Mouse (Mus musculus) splenic B cell, adult 2 months (primary cell): ENCODE measurements around the gene Atpif1.
"Not testable (repeated sequence)": the region's sequence is repeated elsewhere in the genome, so short reads cannot be mapped to it uniquely, and the experiment has no call there.

Source experiments
- DNase-seq: peaks from one replicate; pipeline ENCODE4 v3.0.0-alpha.2; 2011; ENCODE audit warnings: low read depth, low spot score
- H3K27me3 ChIP-seq: 2 replicates; pipeline ENCODE4 v1.6.1; 2012; ENCODE audit warnings: mild to moderate bottlenecking, low read length, moderate library complexity, mixed read lengths; ENCODE audit not compliant: control insufficient read depth, poor library complexity, insufficient read depth, severe bottlenecking
- H3K36me3 ChIP-seq: 2 replicates; pipeline ENCODE4 v1.6.1; 2012; ENCODE audit warnings: mild to moderate bottlenecking, low read length, moderate library complexity, mixed read lengths; ENCODE audit not compliant: control insufficient read depth, poor library complexity, insufficient read depth, severe bottlenecking

The Atpif1 gene

DNA sequence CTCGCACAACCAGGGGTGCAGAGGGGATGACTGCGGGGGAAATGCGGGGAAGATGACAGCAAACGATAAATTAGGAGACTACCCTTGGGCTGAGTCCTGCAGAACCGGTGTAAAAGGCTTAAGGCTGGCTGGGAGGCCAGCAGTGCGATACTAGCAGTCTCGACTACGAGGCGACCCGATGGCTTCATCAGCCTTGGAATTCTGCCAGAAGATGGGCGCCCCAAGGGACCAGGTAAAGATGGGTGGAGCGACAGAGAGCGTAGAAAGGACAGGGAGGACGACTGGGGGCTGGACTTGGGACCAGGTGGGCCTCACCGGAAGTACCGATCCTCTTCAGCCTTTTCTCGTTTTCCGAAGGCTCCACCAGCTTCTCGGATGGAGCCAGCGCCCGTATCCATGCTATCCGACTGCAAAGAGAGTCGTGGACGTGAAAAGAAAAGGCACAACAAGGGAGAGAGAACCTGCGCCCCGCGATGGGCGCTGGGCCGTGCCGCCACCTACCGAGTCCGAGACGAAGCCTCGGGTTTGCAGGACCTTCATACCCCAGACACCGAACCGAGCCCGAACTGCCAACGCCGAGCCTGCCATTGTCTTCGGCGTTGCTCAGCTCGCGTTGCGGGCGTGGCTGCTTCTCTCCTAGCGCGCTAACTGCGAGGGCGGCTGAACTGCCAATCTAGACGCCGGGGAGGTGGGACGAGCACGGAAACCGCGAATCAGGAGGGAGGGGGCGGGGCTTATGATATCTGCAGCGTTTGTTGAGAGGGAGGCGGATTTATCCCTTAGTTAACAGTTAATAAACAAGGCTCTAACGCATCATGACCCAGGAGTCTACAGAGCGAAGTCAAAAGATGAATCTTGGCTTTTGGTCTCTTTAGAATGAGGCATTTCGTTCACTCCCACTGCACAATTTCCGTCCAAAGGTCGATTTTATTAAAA is at the start of gene Atpif1:
Gene Atpif1 (minus strand): TSS at position 679 of the 936 bp plus-strand sequence.
- Histone ChIP-seq H3K27me3 (no peaks in the 10 kb centered on the region), H3K36me3 (no peaks in the 10 kb centered on the region)
- peak; percentile 94 for DNase-seq

- no peak for DNase-seq
- H3K27me3 ChIP-seq: no peaks in the 10 kb centered on the region
- no peaks in the 10 kb centered on the region for H3K36me3 ChIP-seq
Observed at GRCm38 (mm10) chr4:132574809-132575347, 41.4 kb upstream of the Atpif1 start.

DNA sequence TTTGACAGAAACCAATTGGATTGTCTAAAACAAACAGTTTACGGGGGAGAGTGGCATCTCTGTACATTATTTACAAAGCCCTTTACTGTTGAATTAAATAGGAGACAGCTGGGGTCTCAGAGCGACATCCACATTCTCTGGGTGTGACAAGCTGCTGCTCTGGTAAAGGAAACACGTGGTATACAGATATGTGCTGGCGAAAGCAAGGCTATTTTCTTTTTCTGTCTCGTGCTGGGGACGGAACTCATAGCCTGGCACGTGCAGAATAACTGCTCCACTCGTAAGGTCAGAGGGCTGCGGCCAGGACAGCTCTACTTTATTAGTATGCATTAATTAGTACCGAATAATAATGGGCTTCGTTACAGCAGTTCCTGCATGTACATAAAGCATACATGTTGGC is 39.9 kb upstream of the Atpif1 start:
- no peaks in the 10 kb centered on the region for H3K27me3 ChIP-seq
- no peaks in the 10 kb centered on the region for H3K36me3 ChIP-seq
- DNase-seq: peak; percentile 66

DNA sequence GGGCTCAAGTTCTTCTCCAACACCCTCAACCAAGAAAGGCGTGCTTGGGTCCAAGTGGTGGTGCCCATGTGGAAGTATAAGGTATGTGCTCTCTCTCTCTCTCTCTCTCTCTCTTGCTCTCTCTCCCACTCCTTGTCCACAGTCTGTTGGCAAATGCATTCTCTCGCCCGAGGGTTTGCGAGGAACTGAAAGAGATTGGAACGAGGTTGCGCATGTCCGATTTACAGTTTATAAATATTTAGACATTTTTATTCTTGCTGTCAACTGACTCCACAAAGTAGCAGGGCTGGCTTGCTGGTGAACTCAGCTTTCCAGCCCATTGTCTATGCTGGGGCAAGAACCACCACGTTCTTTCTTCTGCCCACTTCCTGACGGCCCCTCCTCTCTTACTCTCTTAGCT is 37.7 kb upstream of the Atpif1 start:
- no peaks in the 10 kb centered on the region for H3K27me3 ChIP-seq
- DNase-seq: no peak

DNA sequence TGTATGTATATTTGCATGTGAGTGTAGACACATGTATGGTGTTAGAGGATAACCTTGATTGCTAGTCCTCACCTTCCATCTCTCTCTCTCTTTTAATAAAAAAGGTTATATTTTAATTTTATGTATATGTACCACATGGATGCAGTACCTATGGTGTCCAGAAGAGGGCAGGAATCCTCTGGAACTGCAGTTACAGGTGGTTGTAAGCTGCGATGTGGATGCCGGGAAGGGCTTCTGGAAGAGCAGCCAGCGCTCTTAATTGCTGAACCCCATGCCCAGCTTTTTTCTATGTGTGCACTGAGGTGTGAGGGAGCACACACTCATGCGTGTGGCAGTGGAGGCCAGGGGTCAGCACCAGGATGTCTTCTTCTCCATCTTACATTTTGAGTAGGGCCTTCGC is 35.7 kb upstream of the Atpif1 start:
- H3K36me3 ChIP-seq: no peaks in the 10 kb centered on the region
- H3K27me3 ChIP-seq: no peaks in the 10 kb centered on the region
- peak; percentile 47 for DNase-seq

More for the DNA sequence above, 37.7 kb upstream of the Atpif1 start:
- no peaks in the 10 kb centered on the region for H3K36me3 ChIP-seq

DNA sequence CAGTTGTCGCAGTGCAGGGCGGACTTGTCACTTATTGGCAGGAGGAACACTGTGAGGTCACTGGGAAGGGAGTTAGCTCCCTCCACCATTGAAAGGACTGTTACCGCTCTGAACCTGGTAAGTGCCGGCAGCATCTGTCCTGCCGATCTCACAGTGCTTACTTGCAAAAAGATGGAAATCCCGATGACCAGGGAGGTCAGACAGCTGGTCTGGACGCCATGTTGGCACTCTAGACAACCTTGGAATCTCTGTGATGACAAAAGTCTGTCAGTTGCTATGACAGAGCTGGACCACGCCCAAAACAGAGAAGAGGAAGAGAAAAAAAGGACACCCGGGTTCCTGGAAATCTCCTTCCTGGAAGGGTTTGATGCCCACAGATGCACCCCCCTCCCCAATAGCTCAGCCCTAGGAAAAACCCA is 33.9 kb upstream of the Atpif1 start:
- Histone ChIP-seq H3K27me3 (no peaks in the 10 kb centered on the region), H3K36me3 (no peaks in the 10 kb centered on the region)
- DNase-seq: no peak

GRCm38 (mm10) chr4:132565089-132565747 is 31.8 kb upstream of the Atpif1 start:
- no peaks in the 10 kb centered on the region for H3K36me3 ChIP-seq
- no peaks in the 10 kb centered on the region for H3K27me3 ChIP-seq
- DNase-seq: no peak

- no peaks in the 10 kb centered on the region for H3K27me3 ChIP-seq
- no peaks in the 10 kb centered on the region for H3K36me3 ChIP-seq
- peak; percentile 55 for DNase-seq
Observed at GRCm38 (mm10) chr4:132563965-132564364, 30.5 kb upstream of the Atpif1 start, which contains the start of gene Ptafr. TSS of gene Ptafr (plus strand) at chr4:132564067.

- DNase-seq: no peak
- H3K36me3 ChIP-seq: no peaks in the 10 kb centered on the region
- no peaks in the 10 kb centered on the region for H3K27me3 ChIP-seq
Observed at GRCm38 (mm10) chr4:132563261-132563660, 29.8 kb upstream of the Atpif1 start.

GRCm38 (mm10) chr4:132555550-132555949 is 22.1 kb upstream of the Atpif1 start:
- not testable (repeated sequence) for H3K36me3 ChIP-seq, H3K27me3 ChIP-seq
- DNase-seq: peak; percentile 36

DNA sequence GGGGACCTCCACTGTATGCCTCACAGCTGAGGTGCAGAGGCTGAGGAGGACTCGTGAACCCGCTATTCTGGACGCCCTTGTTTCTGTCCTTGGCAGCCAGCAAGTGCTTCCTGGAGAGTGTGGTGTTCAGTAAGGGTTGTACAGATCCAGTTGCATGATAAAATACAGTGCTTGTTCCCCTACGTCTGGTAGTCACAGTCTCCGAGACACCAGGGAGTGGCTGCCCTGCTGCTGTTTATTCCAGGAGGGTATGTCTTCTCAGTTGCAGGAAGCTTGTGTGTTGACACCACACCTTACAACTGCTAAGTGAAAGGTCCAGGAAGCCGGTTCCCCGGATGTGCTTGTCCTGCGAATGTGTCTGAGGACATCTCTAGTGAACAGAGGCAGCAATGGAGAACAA is 21.2 kb upstream of the Atpif1 start:
- Histone ChIP-seq H3K36me3 (peaks cover 7% of the 10 kb centered on the region; the same call in 1 of the 2 replicates), H3K27me3 (no peaks in the 10 kb centered on the region)
- DNase-seq: no peak

- DNase-seq: no peak
- Histone ChIP-seq H3K27me3 (no peaks in the 10 kb centered on the region), H3K36me3 (peaks cover 7% of the 10 kb centered on the region; the same call in 1 of the 2 replicates)
Observed at GRCm38 (mm10) chr4:132554221-132554620, 20.8 kb upstream of the Atpif1 start.

DNA sequence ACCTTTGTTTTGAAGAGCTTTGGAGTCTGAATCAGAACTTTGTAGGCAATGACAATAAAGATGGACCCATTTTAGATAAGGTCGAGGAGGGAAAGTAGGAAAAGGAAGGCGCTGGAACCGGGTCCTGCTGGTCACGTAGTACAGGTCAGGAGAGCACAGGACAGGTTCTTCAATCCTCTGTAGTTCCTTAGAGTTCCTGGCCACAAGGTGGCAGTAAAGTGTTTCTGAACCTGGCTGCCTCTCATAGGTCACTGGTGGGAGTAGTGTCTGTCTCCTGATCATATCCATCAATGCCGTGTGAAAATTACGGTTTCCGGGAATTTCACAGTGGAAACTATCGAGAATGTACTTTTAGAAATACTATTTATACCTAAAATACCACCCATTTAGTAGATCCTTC is 12.4 kb upstream of the Atpif1 start:
- H3K36me3 ChIP-seq: peaks cover 7% of the 10 kb centered on the region
- no peaks in the 10 kb centered on the region for H3K27me3 ChIP-seq
- peak; percentile 89 for DNase-seq

- Histone ChIP-seq H3K36me3 (peaks cover 6% of the 10 kb centered on the region), H3K27me3 (no peaks in the 10 kb centered on the region)
- no peak for DNase-seq
Observed at GRCm38 (mm10) chr4:132542724-132543123, 9.3 kb upstream of the Atpif1 start.

DNA sequence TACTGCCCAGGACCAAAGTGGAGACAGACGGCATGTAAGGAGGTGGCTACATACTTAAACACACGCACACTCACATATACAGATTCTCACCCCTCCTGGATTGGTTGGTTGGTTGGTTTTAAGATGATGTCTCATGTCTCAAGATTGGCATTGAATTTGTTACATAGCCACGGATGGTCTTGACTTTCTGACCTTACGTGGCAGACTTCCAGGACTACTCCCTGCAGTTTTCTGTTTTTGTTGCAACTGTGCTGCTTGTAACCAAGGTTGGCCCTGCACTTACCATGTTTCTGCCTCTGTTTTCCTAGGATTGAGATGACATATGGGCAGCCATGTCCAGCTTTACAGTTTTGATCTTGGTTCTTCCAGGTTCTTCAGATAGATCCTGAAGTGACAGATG is 8.0 kb upstream of the Atpif1 start:
- no peaks in the 10 kb centered on the region for H3K27me3 ChIP-seq
- peaks cover 6% of the 10 kb centered on the region for H3K36me3 ChIP-seq
- DNase-seq: no peak
